In genomic region chr17:63496153-63496552, GRCm38 (mm10) we compare ENCODE assay signal across 12 mouse cellular contexts. TPM values are rescaled to one million over a fixed set of nuclear protein-coding genes. Genes with fewer than 3 reads are reported as not detected.
DNase-seq lines count a peak whose midpoint lies in the region; ATAC-seq lines count a peak whose summit lies in the region.
"Had no signal": no experiment of that assay in that cellular context is flagged by ENCODE, and none has a peak within 500 bp of the region (broad histone marks: within the 10 kb centered on the region; RNA-seq: fewer than 3 reads in every experiment).

No protein-coding gene starts in this region.

- intact Hi-C loops in heart, postnatal 25 days (cut with DNase I) = no loop called here

- H3K9ac ChIP-seq in heart, embryonic 14.5 days (ENCODE audit: low read length) = no peak overlapping the region
- no peak overlapping the region for H3K9ac ChIP-seq in embryonic facial prominence, embryonic 13.5 days
- H3K9ac ChIP-seq in liver, embryonic 15.5 days = no peak overlapping the region
- no peak overlapping the region for H3K9ac ChIP-seq in intestine, embryonic 15.5 days
- H3K9ac ChIP-seq: limb, embryonic 15.5 days had no signal

- no peaks in the 10 kb centered on the region for H3K9me3 ChIP-seq in heart, embryonic 14.5 days (ENCODE audit: control insufficient read depth, low read length)
- H3K9me3 ChIP-seq in embryonic facial prominence, embryonic 13.5 days = no peaks in the 10 kb centered on the region
- no peaks in the 10 kb centered on the region for H3K9me3 ChIP-seq in liver, embryonic 15.5 days (replicated peaks)
- H3K9me3 ChIP-seq in intestine, embryonic 15.5 days = no peaks in the 10 kb centered on the region
- H3K9me3 ChIP-seq: limb, embryonic 15.5 days had no signal

- ATAC-seq in heart, embryonic 14.5 days (ENCODE audit: insufficient number of reproducible peaks, insufficient read depth, low FRiP score, low read depth) = no peak
- ATAC-seq in embryonic facial prominence, embryonic 13.5 days (ENCODE audit: insufficient number of reproducible peaks, insufficient read depth, low FRiP score, low TSS enrichment, low read depth) = no peak
- no peak for ATAC-seq in liver, embryonic 15.5 days (ENCODE audit: insufficient read depth)
- no peak for ATAC-seq in intestine, embryonic 15.5 days

- no peak for DNase-seq in heart, postnatal 25 days (ENCODE audit: low spot score)
- peak; percentile 20 to 43 for DNase-seq in kidney, postnatal 25 days
- DNase-seq in kidney, adult 11 months = no peak
- DNase-seq in B cell, adult 2 months = no peak
- DNase-seq: cerebellum, adult 8-10 months; embryo, embryonic 11 days; gastrocnemius, postnatal 14 days had no signal

- H3K36me3 ChIP-seq in heart, embryonic 14.5 days (ENCODE audit: control insufficient read depth, insufficient read depth, low read length) = no peaks in the 10 kb centered on the region
- H3K36me3 ChIP-seq in embryonic facial prominence, embryonic 13.5 days = peaks cover 1% of the 10 kb centered on the region; the same call in 1 of the 2 replicates
- H3K36me3 ChIP-seq in liver, embryonic 15.5 days (replicated peaks) = no peaks in the 10 kb centered on the region
- no peaks in the 10 kb centered on the region for H3K36me3 ChIP-seq in intestine, embryonic 15.5 days
- H3K36me3 ChIP-seq: limb, embryonic 15.5 days had no signal

- WGBS in heart, embryonic 14.5 days = 51% methylated on average over 5 of the region's 5 CpGs
- WGBS in embryonic facial prominence, embryonic 13.5 days = 41% methylated on average over 5 of the region's 5 CpGs
- WGBS in liver, embryonic 15.5 days (ENCODE audit: insufficient replicate concordance) = 63% methylated on average over 5 of the region's 5 CpGs
- WGBS in intestine, embryonic 15.5 days = 52% methylated on average over 5 of the region's 5 CpGs

- no peak overlapping the region for H3K4me3 ChIP-seq in heart, embryonic 14.5 days (ENCODE audit: control insufficient read depth in 1 of 2, insufficient read depth in 1 of 2, low read depth in 1 of 2, low read length in 2 of 2)
- no peak overlapping the region for H3K4me3 ChIP-seq in embryonic facial prominence, embryonic 13.5 days
- H3K4me3 ChIP-seq in liver, embryonic 15.5 days (replicated peaks) = no peak overlapping the region
- H3K4me3 ChIP-seq in intestine, embryonic 15.5 days (replicated peaks) = no peak overlapping the region
- H3K4me3 ChIP-seq: limb, embryonic 15.5 days had no signal

- H3K4me1 ChIP-seq in heart, embryonic 14.5 days (ENCODE audit: control insufficient read depth in 2 of 2, insufficient read depth in 2 of 2, low read length in 2 of 2) = peaks cover 8 to 34% of the 10 kb centered on the region in 2 experiments
- peaks cover 54% of the 10 kb centered on the region for H3K4me1 ChIP-seq in embryonic facial prominence, embryonic 13.5 days
- peaks cover 62% of the 10 kb centered on the region for H3K4me1 ChIP-seq in liver, embryonic 15.5 days (replicated peaks)
- H3K4me1 ChIP-seq in intestine, embryonic 15.5 days (replicated peaks) = peaks cover 15% of the 10 kb centered on the region

- H3K4me2 ChIP-seq in heart, embryonic 14.5 days (ENCODE audit: low read length) = no peak overlapping the region
- peak overlapping the region; percentile 18 for H3K4me2 ChIP-seq in embryonic facial prominence, embryonic 13.5 days
- no peak overlapping the region for H3K4me2 ChIP-seq in liver, embryonic 15.5 days
- no peak overlapping the region for H3K4me2 ChIP-seq in intestine, embryonic 15.5 days (replicated peaks)
- H3K4me2 ChIP-seq: limb, embryonic 15.5 days had no signal

- H3K27ac ChIP-seq in heart, embryonic 14.5 days (replicated peaks in 1 of 2; ENCODE audit: control insufficient read depth in 1 of 2, insufficient read depth in 1 of 2, low read depth in 2 of 2, low read length in 2 of 2) = peak overlapping the region; percentile 2 to 8; a peak in 1 of 4 replicates
- H3K27ac ChIP-seq in embryonic facial prominence, embryonic 13.5 days = peak overlapping the region; percentile 44; the same call in 1 of the 2 replicates
- H3K27ac ChIP-seq in liver, embryonic 15.5 days (replicated peaks) = peak overlapping the region; percentile 24; the same call in 1 of the 2 replicates
- H3K27ac ChIP-seq in intestine, embryonic 15.5 days = no peak overlapping the region
- H3K27ac ChIP-seq: limb, embryonic 15.5 days had no signal

- H3K27me3 ChIP-seq in heart, embryonic 14.5 days (ENCODE audit: control insufficient read depth, insufficient read depth, low read length) = no peaks in the 10 kb centered on the region
- no peaks in the 10 kb centered on the region for H3K27me3 ChIP-seq in embryonic facial prominence, embryonic 13.5 days
- no peaks in the 10 kb centered on the region for H3K27me3 ChIP-seq in liver, embryonic 15.5 days
- H3K27me3 ChIP-seq in intestine, embryonic 15.5 days (replicated peaks) = no peaks in the 10 kb centered on the region
- H3K27me3 ChIP-seq: limb, embryonic 15.5 days had no signal

RNA-seq across cellular contexts. Expression of gene Fbxl17, which starts 3.7 kb away (rescaled TPM):
- polyA plus RNA-seq in heart, embryonic 14.5 days (2014; fragmentation: Nextera tagmentation; extraction: Ambion mirVana) = 17.4 and 17.6 TPM in 2 replicates
- total RNA-seq in heart, postnatal 25 days (2021) = 10 to 100 TPM; 23.5 to 25.5 TPM
- 7.7 and 8.8 TPM in 2 replicates for polyA plus RNA-seq in embryonic facial prominence, embryonic 13.5 days (2015; fragmentation: Nextera tagmentation; extraction: Ambion mirVana)
- polyA plus RNA-seq in liver, embryonic 15.5 days (2015; fragmentation: Nextera tagmentation; extraction: Ambion mirVana) = 1.8 TPM in 2 replicates
- 4.4 and 4.6 TPM in 2 replicates for polyA plus RNA-seq in intestine, embryonic 15.5 days (2015; fragmentation: Nextera tagmentation; extraction: Ambion mirVana)

Comparison
In these comparisons a context has a peak if more than half of its experiments do, and no peak if none do; other contexts are left out.
1. DNase-seq: peak in kidney, postnatal 25 days (2 of 2); none in heart, postnatal 25 days (single experiment), kidney, adult 11 months (single experiment) and B cell, adult 2 months (0 of 2).